Mouse (Mus musculus) testis, adult 2 months (tissue): ENCODE measurements around the gene Bud13.

Experiments used
- CTCF ChIP-seq: fragments of 200-500 bp; IDR thresholded peaks from 2 replicates; pipeline ENCODE4 v1.5.1; 2012; ENCODE audit warnings: low read depth, mild to moderate bottlenecking, inconsistent platforms, low read length, moderate library complexity; ENCODE audit not compliant: control insufficient read depth, insufficient read depth, insufficient replicate concordance
- POLR2A ChIP-seq: fragments of 200-500 bp; IDR thresholded peaks from 2 replicates; pipeline ENCODE4 v1.6.1; 2012; ENCODE audit warnings: low read depth, mild to moderate bottlenecking, inconsistent platforms, low read length, moderate library complexity; ENCODE audit not compliant: control insufficient read depth

DNA sequence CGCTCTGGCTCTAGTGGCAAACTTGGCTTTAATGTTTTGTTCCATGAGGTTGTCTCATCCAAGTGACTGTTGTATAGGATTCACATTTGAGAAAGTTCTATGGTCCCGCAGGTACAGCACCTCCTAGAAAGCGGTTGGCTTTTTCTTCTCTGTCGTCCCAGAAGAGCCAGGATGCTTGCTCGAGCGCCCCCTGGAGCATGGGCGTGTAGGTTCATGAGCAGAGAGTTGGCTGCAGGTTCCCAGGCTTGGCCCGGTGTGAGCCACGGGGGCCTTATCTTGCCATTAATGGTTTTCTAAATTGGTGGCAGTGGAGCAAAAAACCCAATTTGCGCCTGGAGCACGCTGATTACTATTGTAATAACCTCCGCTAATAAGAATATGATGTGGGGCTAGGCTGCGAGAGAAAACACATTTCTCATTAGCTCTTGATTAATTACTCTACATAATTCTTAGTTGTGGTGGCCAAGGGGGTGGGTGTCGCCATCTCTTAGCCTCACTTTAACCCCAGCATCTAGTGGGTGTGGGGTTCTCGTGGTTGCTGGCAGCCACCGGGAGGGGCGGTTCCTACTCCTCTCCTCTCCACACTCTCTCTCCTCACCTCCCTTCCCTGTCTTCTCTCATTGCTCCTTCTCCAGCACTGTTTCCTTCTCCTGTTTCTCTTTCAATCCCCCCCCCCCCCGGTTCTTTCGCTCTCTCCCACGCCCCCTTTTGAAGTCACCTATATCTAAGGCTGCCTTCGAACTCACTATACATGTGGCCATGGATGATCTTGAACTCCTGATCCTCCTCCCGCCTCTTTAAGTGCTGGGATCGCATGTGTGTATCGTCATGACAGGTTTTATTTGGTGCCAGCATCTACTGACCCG, 45.1 kb downstream of the Bud13 start:
- TF ChIP-seq CTCF (peak; percentile 78; the same call in 1 of the 2 replicates), POLR2A (no peak)
